Mouse (Mus musculus): Measurements from ENCODE around the gene Nup205. TPM values are rescaled to one million over a fixed set of nuclear protein-coding genes. Genes with fewer than 3 reads are reported as not detected.

The Nup205 gene
- polyA plus RNA-seq, 1 experiment from 2014 or later: 39.4 TPM

- Histone ChIP-seq H3K9me3 (ENCODE audit: control insufficient read depth, low read length) (no peaks in the 10 kb centered on the region), H3K27me3 (replicated peaks; ENCODE audit: control insufficient read depth, insufficient read depth, low read length) (no peaks in the 10 kb centered on the region), H3K36me3 (ENCODE audit: control insufficient read depth, insufficient read depth, low read length) (peaks cover under 1% of the 10 kb centered on the region), H3K9ac (ENCODE audit: low read depth, low read length) (no peak overlapping the region), H3K4me2 (ENCODE audit: low read depth, low read length) (no peak overlapping the region), H3K27ac (replicated peaks; ENCODE audit: low read depth, low read length) (no peak overlapping the region), H3K4me1 (ENCODE audit: control insufficient read depth, insufficient read depth, low read length) (no peaks in the 10 kb centered on the region), H3K4me3 (ENCODE audit: low read depth, low read length) (no peak overlapping the region)
- ATAC-seq (ENCODE audit: low read depth) (no peak), DNase-seq (ENCODE audit: low spot score) (no peak)
- over 99% methylated on average over 13 of the region's 13 CpGs for WGBS
These were observed 91.5 kb downstream of the Nup205 start for GRCm38 (mm10) chr6:35268711-35269110.

GRCm38 (mm10) chr6:35269643-35270042 lies 92.4 kb downstream of the Nup205 start:
- H3K9ac ChIP-seq (ENCODE audit: low read depth, low read length): no peak overlapping the region
- H3K36me3 ChIP-seq (ENCODE audit: control insufficient read depth, insufficient read depth, low read length): no peaks in the 10 kb centered on the region
- no peaks in the 10 kb centered on the region for H3K27me3 ChIP-seq (replicated peaks; ENCODE audit: control insufficient read depth, insufficient read depth, low read length)
- peak; percentile 41 for DNase-seq (ENCODE audit: low spot score)
- H3K9me3 ChIP-seq (ENCODE audit: control insufficient read depth, low read length): no peaks in the 10 kb centered on the region
- no peak overlapping the region for H3K4me3 ChIP-seq (ENCODE audit: low read depth, low read length)
- H3K4me1 ChIP-seq (ENCODE audit: control insufficient read depth, insufficient read depth, low read length): no peaks in the 10 kb centered on the region
- 85% methylated on average over 13 of the region's 13 CpGs for WGBS
- H3K4me2 ChIP-seq (ENCODE audit: low read depth, low read length): no peak overlapping the region
- ATAC-seq (ENCODE audit: low read depth): peak; percentile 63; the same call in 1 of the 2 replicates
- H3K27ac ChIP-seq (replicated peaks; ENCODE audit: low read depth, low read length): no peak overlapping the region

- Histone ChIP-seq H3K27me3 (replicated peaks; ENCODE audit: control insufficient read depth, insufficient read depth, low read length) (no peaks in the 10 kb centered on the region), H3K9ac (ENCODE audit: low read depth, low read length) (no peak overlapping the region), H3K4me1 (ENCODE audit: control insufficient read depth, insufficient read depth, low read length) (no peaks in the 10 kb centered on the region), H3K4me3 (ENCODE audit: low read depth, low read length) (no peak overlapping the region), H3K36me3 (ENCODE audit: control insufficient read depth, insufficient read depth, low read length) (no peaks in the 10 kb centered on the region), H3K9me3 (ENCODE audit: control insufficient read depth, low read length) (no peaks in the 10 kb centered on the region), H3K4me2 (ENCODE audit: low read depth, low read length) (no peak overlapping the region), H3K27ac (replicated peaks; ENCODE audit: low read depth, low read length) (no peak overlapping the region)
- DNase-seq (ENCODE audit: low spot score): no peak
- no peak for ATAC-seq (ENCODE audit: low read depth)
- WGBS: 87% methylated on average over 12 of the region's 12 CpGs
These were observed 94.1 kb downstream of the Nup205 start for GRCm38 (mm10) chr6:35271094-35271855.

- 88% methylated on average over 20 of the region's 20 CpGs for WGBS
These were observed 94.9 kb downstream of the Nup205 start for GRCm38 (mm10) chr6:35271868-35272765.

GRCm38 (mm10) chr6:35273391-35274082 lies 96.3 kb downstream of the Nup205 start:
- H3K9me3 ChIP-seq (ENCODE audit: control insufficient read depth, low read length): no peaks in the 10 kb centered on the region
- no peaks in the 10 kb centered on the region for H3K4me1 ChIP-seq (ENCODE audit: control insufficient read depth, insufficient read depth, low read length)
- H3K27me3 ChIP-seq (replicated peaks; ENCODE audit: control insufficient read depth, insufficient read depth, low read length): no peaks in the 10 kb centered on the region
- no peak overlapping the region for H3K4me2 ChIP-seq (ENCODE audit: low read depth, low read length)
- H3K4me3 ChIP-seq (ENCODE audit: low read depth, low read length): no peak overlapping the region
- H3K36me3 ChIP-seq (ENCODE audit: control insufficient read depth, insufficient read depth, low read length): no peaks in the 10 kb centered on the region
- ATAC-seq (ENCODE audit: low read depth) (no peak), DNase-seq (ENCODE audit: low spot score) (no peak)
- no peak overlapping the region for H3K9ac ChIP-seq (ENCODE audit: low read depth, low read length)
- 64% methylated on average over 11 of the region's 11 CpGs for WGBS
- H3K27ac ChIP-seq (replicated peaks; ENCODE audit: low read depth, low read length): no peak overlapping the region

More at GRCm38 (mm10) chr6:35271868-35272765, 94.9 kb downstream of the Nup205 start:
- DNase-seq (ENCODE audit: low spot score) (no peak), ATAC-seq (ENCODE audit: low read depth) (no peak)
- H3K9me3 ChIP-seq (ENCODE audit: control insufficient read depth, low read length): no peaks in the 10 kb centered on the region
- no peaks in the 10 kb centered on the region for H3K36me3 ChIP-seq (ENCODE audit: control insufficient read depth, insufficient read depth, low read length)
- H3K27ac ChIP-seq (replicated peaks; ENCODE audit: low read depth, low read length): no peak overlapping the region
- H3K27me3 ChIP-seq (replicated peaks; ENCODE audit: control insufficient read depth, insufficient read depth, low read length): no peaks in the 10 kb centered on the region
- H3K4me2 ChIP-seq (ENCODE audit: low read depth, low read length): no peak overlapping the region
- no peak overlapping the region for H3K9ac ChIP-seq (ENCODE audit: low read depth, low read length)
- H3K4me3 ChIP-seq (ENCODE audit: low read depth, low read length): no peak overlapping the region
- H3K4me1 ChIP-seq (ENCODE audit: control insufficient read depth, insufficient read depth, low read length): no peaks in the 10 kb centered on the region

GRCm38 (mm10) chr6:35277903-35278587 lies 100.8 kb downstream of the Nup205 start:
- H3K4me1 ChIP-seq (ENCODE audit: control insufficient read depth, insufficient read depth, low read length): no peaks in the 10 kb centered on the region
- H3K27ac ChIP-seq (replicated peaks; ENCODE audit: low read depth, low read length): no peak overlapping the region
- WGBS: 61% methylated on average over 9 of the region's 10 CpGs
- no peaks in the 10 kb centered on the region for H3K27me3 ChIP-seq (replicated peaks; ENCODE audit: control insufficient read depth, insufficient read depth, low read length)
- ATAC-seq (ENCODE audit: low read depth) (peak; percentile 47; the same call in 1 of the 2 replicates), DNase-seq (ENCODE audit: low spot score) (peak; percentile 17)
- no peaks in the 10 kb centered on the region for H3K36me3 ChIP-seq (ENCODE audit: control insufficient read depth, insufficient read depth, low read length)
- no peaks in the 10 kb centered on the region for H3K9me3 ChIP-seq (ENCODE audit: control insufficient read depth, low read length)
- H3K4me3 ChIP-seq (ENCODE audit: low read depth, low read length): no peak overlapping the region
- H3K9ac ChIP-seq (ENCODE audit: low read depth, low read length): no peak overlapping the region
- no peak overlapping the region for H3K4me2 ChIP-seq (ENCODE audit: low read depth, low read length)

GRCm38 (mm10) chr6:35279306-35279705 lies 102.1 kb downstream of the Nup205 start:
- H3K4me2 ChIP-seq (ENCODE audit: low read depth, low read length): no peak overlapping the region
- H3K36me3 ChIP-seq (ENCODE audit: control insufficient read depth, insufficient read depth, low read length): no peaks in the 10 kb centered on the region
- H3K4me3 ChIP-seq (ENCODE audit: low read depth, low read length): no peak overlapping the region
- 79% methylated on average over 10 of the region's 10 CpGs for WGBS
- no peaks in the 10 kb centered on the region for H3K27me3 ChIP-seq (replicated peaks; ENCODE audit: control insufficient read depth, insufficient read depth, low read length)
- no peak for DNase-seq (ENCODE audit: low spot score)
- no peak for ATAC-seq (ENCODE audit: low read depth)
- no peak overlapping the region for H3K9ac ChIP-seq (ENCODE audit: low read depth, low read length)
- H3K9me3 ChIP-seq (ENCODE audit: control insufficient read depth, low read length): no peaks in the 10 kb centered on the region
- H3K27ac ChIP-seq (replicated peaks; ENCODE audit: low read depth, low read length): no peak overlapping the region
- H3K4me1 ChIP-seq (ENCODE audit: control insufficient read depth, insufficient read depth, low read length): no peaks in the 10 kb centered on the region

Data from embryonic facial prominence, embryonic 14.5 days (tissue).